Mouse (Mus musculus) left cerebral cortex, adult 8-10 months (tissue): ENCODE results near the gene Galnt14. TPM values are rescaled to one million over a fixed set of nuclear protein-coding genes. Genes with fewer than 3 reads are reported as not detected.

Experiments used
- DNase-seq, 2 experiments: peaks; one replicate each; pipeline ENCODE4 v3.0.0; 2022; ENCODE audit warnings: low spot score in 2 of 2
- total RNA-seq, 4 experiments: library from RNA; stranded (reverse); gene quantifications; 2 replicates each; pipeline ENCODE4 v1.2.4; 2022

Galnt14 gene
- total RNA-seq, 4 experiments from 2014 or later: 20.9 to 25.0 (median 22.4) TPM

GRCm38 (mm10) chr17:73668996-73669395 lies 41.3 kb downstream of the Galnt14 start:
- DNase-seq: no peak

DNA sequence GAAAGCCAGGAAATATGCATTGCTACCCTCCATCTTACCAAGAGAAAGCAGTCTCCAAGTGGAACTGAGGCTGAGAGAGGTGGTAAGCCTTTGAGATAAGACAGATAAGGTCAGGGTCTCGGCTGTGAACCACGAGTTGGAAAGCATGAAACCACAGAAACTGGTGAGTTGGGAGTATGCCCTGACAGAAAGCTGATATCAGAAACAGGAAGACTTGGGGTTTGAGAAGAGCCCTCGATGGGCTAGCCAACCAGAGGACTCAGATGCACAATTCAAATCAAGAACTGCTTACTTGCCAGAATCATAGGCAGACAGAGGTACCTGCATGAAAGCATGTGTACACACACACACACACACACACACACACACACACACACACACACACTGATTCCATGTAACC lies 47.0 kb downstream of the Galnt14 start:
- DNase-seq: no peak

GRCm38 (mm10) chr17:73658731-73659445 lies 51.4 kb downstream of the Galnt14 start:
- DNase-seq: no peak

DNA sequence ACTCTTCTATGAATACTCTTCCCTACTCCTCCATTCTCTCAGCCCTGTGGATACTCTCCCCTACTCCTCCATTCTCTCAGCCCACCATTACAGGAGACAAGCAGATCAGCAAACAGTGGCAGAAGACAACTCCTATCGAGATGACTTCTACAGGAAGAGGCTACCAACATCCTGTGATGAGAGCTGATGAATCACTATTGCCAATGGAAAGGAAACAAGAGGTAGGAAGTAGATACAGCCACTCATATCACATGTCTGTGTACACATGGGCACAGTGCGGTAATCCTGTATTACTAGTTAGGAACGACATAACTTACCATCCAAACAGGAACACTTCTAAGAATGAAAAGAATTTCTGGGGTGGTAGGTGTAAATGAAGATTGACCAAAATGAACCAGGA lies 53.9 kb downstream of the Galnt14 start:
- no peak for DNase-seq

DNA sequence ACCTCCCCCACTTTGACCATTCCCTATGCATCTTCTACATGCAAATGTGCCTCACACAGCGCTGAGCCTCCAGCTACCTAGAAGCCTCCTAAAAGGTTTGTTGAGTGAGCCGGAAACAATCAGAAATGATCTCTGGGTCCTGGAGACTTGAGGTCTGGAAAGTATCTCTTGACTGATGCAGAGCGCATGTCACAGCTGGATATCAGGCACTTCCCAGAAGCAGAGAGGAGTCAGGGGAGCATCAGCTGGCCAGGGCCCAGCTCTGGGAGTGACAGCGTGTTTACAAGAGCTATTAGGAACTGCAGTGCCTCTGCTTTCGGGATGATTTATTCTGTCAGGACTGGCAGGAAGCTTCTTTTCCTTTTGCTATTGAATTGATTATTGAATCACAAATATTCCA lies 56.0 kb downstream of the Galnt14 start:
- no peak for DNase-seq

- no peak for DNase-seq
These were observed 60.9 kb downstream of the Galnt14 start for GRCm38 (mm10) chr17:73649371-73649770.

GRCm38 (mm10) chr17:73641676-73642075 lies 68.6 kb downstream of the Galnt14 start:
- no peak for DNase-seq

GRCm38 (mm10) chr17:73640117-73640480 lies 70.2 kb downstream of the Galnt14 start:
- no peak for DNase-seq

DNA sequence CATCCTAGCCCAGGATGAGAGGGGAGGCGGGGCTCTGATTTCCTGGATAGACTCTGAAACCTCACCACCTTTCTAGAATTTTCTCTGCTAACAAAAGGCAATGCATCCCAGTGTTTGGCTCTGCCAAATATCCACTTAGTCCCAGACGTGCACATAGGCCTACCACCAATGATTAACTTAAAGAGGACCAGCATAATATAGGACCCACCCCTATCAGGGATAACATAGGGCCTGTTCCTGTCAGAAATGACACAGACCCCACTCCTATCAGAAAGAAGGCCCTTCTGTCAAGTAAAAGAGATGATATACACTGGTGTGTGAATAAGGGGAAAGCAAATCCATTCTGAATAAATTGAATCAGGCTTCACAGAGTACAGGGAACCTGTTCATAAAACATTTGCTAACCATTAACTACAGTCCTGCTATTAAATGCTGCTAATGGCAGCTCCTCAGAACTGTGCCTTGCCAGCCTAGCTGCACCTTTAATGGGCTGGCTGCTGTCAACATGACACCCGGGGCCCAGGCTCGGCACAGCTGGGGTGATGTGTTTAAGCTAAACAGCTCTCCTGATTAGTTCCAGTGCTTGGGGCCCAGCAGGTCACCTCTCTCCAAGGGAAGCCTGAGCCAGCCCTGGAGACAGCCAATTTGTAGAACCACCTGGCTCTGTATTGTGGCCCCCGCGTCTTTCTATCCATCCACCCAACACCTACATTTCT lies 70.7 kb downstream of the Galnt14 start:
- no peak for DNase-seq

- no peak for DNase-seq
These were observed 73.3 kb downstream of the Galnt14 start for GRCm38 (mm10) chr17:73636988-73637387.

- no peak for DNase-seq
These were observed 75.4 kb downstream of the Galnt14 start for GRCm38 (mm10) chr17:73634896-73635295.

GRCm38 (mm10) chr17:73633991-73634710 lies 76.1 kb downstream of the Galnt14 start:
- no peak for DNase-seq

DNA sequence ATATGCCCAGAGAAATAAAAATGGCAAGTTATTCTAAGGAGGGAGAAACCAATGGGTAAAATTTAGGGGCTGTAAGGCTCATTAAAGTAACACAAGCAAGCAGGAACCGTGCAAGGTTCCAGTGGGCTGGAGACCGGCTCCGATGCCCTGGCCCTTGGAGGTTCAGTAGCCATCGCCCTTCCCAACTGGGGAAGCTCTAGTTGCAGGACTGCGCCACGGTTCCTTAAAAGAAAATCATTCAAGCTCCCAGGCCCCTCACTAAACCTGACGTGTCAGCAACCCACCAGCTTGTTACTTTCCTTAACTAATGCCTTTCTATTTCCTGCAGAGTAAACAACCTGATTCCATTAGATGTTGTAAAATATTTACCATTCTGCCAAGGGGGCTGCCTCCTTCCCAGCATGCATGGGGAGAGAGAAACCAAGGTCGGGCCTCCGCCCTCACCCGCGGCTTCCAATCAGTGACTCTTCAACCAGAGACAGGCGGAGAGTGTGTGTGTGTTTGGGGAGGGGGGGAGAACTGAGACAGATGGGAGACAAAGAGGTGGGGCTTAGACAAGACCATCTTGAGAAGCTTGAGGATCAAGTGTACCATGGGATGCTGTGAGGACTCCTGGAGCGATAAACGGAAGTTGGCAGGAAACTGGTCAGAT lies 81.9 kb downstream of the Galnt14 start:
- DNase-seq: no peak

- DNase-seq: no peak
These were observed 83.3 kb downstream of the Galnt14 start for GRCm38 (mm10) chr17:73626912-73627311.

DNA sequence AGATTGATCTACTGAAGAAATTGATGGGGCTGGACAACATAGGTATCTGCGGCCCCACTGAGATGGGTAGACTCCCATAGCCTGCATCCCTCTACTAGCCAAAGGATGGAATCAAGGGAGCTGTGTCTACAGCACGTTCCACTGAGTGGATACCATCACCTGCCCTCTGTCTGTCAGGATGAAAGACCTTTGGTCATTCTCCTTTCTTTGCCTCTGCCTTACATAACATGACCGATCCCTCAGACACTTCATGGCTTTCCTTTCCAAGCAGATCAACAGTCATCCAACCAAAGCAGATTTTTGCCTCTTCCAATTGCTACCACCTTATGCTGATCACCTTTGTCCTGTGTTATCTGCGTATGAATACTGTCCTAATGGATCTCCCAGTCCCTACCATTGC lies 90.2 kb downstream of the Galnt14 start:
- DNase-seq: no peak

- DNase-seq: no peak
These were observed 107.4 kb downstream of the Galnt14 start for GRCm38 (mm10) chr17:73602552-73603478.

DNA sequence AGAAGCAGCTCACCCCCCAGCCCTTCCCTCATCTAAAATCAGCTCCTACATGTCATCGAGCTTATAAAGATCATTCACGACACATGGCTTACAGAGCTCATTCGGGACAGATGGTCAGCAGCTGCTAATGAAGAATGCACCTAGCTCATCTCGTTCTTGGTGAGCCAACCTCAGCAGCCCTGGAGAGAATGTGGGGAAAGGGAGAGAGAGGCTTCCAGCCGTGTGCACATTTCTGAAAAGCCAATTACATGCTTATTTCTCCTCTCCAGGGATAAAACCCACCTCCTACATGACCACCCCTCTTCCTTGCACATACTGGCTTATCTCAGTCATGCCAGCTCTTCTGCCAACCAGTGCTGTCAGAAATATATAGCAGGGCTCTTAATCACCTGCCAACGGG lies 110.3 kb downstream of the Galnt14 start:
- no peak for DNase-seq

- no peak for DNase-seq
These were observed 118.2 kb downstream of the Galnt14 start for GRCm38 (mm10) chr17:73592081-73592480.

- no peak for DNase-seq
These were observed 122.7 kb downstream of the Galnt14 start for GRCm38 (mm10) chr17:73587573-73587972.

DNA sequence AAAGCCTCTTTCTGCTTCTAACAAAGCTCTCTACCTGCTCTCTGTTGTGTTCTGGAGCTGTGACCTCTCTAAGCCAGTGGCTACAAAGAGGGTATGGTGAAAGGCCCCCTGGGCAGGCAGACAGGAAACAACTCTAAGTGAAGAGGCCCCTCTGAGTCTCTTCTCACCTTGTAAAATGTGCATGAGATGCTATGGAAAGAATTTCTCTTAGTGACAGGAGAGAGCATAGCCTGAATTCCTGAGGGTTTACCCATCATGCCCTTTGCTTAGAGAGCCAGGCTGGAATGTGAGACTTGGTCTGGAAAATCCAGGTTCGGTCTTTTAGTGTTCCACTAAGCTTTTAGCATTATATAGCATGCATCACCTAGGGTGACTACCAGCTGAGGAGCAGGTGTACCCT lies 136.1 kb downstream of the Galnt14 start:
- no peak for DNase-seq

DNA sequence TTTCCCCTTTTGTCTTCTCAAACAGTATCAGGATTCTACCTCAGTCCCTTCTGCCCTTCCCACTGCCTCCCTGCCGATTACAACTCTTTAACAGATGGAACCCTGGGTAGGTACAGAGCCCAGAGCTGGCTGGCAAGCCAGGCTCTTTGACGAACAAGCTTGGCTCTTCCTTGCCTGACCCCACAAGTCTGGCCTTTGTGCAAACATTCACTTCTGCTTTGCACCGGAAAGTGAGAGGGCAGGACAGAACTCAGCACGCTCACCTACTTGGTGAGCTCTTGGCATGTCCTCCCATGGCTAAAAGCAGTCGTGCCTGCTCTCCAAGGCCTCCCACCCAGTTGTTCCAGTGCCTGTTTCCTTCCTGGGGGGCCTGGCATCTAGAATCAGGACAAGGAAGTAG lies 137.4 kb downstream of the Galnt14 start:
- DNase-seq: no peak
